Mouse (Mus musculus): ENCODE results near the gene Adprm. TPM values are rescaled to one million over a fixed set of nuclear protein-coding genes. Genes with fewer than 3 reads are reported as not detected.
A peak's percentile ranks its signal among the peaks of the same experiment; 100 is the strongest.

The Adprm gene
- polyA plus RNA-seq, 1 experiment from 2014 or later, result 28.5 TPM

- WGBS, result 35% methylated on average over 3 of the region's 3 CpGs
- Histone ChIP-seq H3K4me1 (no peaks in the 10 kb centered on the region), H3K4me2 (no peak overlapping the region), H3K9me3 (no peaks in the 10 kb centered on the region), H3K27ac (no peak overlapping the region), H3K9ac (no peak overlapping the region), H3K36me3 (no peaks in the 10 kb centered on the region), H3K4me3 (no peak overlapping the region), H3K27me3 (no peaks in the 10 kb centered on the region)
- no peak for ATAC-seq (ENCODE audit: borderline replicate concordance, extremely low read depth, low FRiP score, low TSS enrichment)
Measured at GRCm38 (mm10) chr11:67075036-67075435, 22.6 kb upstream of the Adprm start.

- no peak overlapping the region for H3K4me2 ChIP-seq
- H3K27me3 ChIP-seq, result no peaks in the 10 kb centered on the region
- H3K27ac ChIP-seq, result no peak overlapping the region
- WGBS, result 78% methylated on average over 15 of the region's 15 CpGs
- H3K36me3 ChIP-seq, result no peaks in the 10 kb centered on the region
- no peaks in the 10 kb centered on the region for H3K9me3 ChIP-seq
- no peak overlapping the region for H3K9ac ChIP-seq
- H3K4me3 ChIP-seq, result no peak overlapping the region
- no peak for ATAC-seq (ENCODE audit: borderline replicate concordance, extremely low read depth, low FRiP score, low TSS enrichment)
- no peaks in the 10 kb centered on the region for H3K4me1 ChIP-seq
Measured at GRCm38 (mm10) chr11:67072615-67073130, 20.3 kb upstream of the Adprm start.

- Histone ChIP-seq H3K4me2 (no peak overlapping the region), H3K9me3 (no peaks in the 10 kb centered on the region), H3K27me3 (no peaks in the 10 kb centered on the region), H3K9ac (no peak overlapping the region), H3K27ac (0 out of 2 replicates have a peak overlapping the region, but pooled peaks have one; percentile 20), H3K4me1 (no peaks in the 10 kb centered on the region), H3K36me3 (peaks cover 30% of the 10 kb centered on the region), H3K4me3 (no peak overlapping the region)
- 61% methylated on average over 3 of the region's 3 CpGs for WGBS
- no peak for ATAC-seq (ENCODE audit: borderline replicate concordance, extremely low read depth, low FRiP score, low TSS enrichment)
Measured at GRCm38 (mm10) chr11:67067741-67068140, 15.3 kb upstream of the Adprm start.

GRCm38 (mm10) chr11:67062726-67063125 is 10.3 kb upstream of the Adprm start:
- H3K4me3 ChIP-seq, result no peak overlapping the region
- H3K27me3 ChIP-seq, result no peaks in the 10 kb centered on the region
- H3K36me3 ChIP-seq, result peaks cover 66% of the 10 kb centered on the region
- no peak for ATAC-seq (ENCODE audit: borderline replicate concordance, extremely low read depth, low FRiP score, low TSS enrichment)
- H3K4me2 ChIP-seq, result no peak overlapping the region
- no peak overlapping the region for H3K9ac ChIP-seq
- no peaks in the 10 kb centered on the region for H3K4me1 ChIP-seq
- 92% methylated on average over 3 of the region's 3 CpGs for WGBS
- no peaks in the 10 kb centered on the region for H3K9me3 ChIP-seq
- no peak overlapping the region for H3K27ac ChIP-seq

- Histone ChIP-seq H3K9me3 (no peaks in the 10 kb centered on the region), H3K27ac (no peak overlapping the region), H3K4me2 (no peak overlapping the region), H3K9ac (no peak overlapping the region), H3K27me3 (no peaks in the 10 kb centered on the region), H3K36me3 (peaks cover 77% of the 10 kb centered on the region), H3K4me1 (no peaks in the 10 kb centered on the region), H3K4me3 (no peak overlapping the region)
- WGBS, result 83% methylated on average over 2 of the region's 2 CpGs
- ATAC-seq (ENCODE audit: borderline replicate concordance, extremely low read depth, low FRiP score, low TSS enrichment), result no peak
Measured at GRCm38 (mm10) chr11:67061311-67061710, 8.9 kb upstream of the Adprm start.

GRCm38 (mm10) chr11:67054754-67055365 is 2.5 kb upstream of the Adprm start:
- H3K9ac ChIP-seq, result no peak overlapping the region
- no peak overlapping the region for H3K27ac ChIP-seq
- no peaks in the 10 kb centered on the region for H3K27me3 ChIP-seq
- H3K4me1 ChIP-seq, result peaks cover 18% of the 10 kb centered on the region
- no peak overlapping the region for H3K4me3 ChIP-seq
- ATAC-seq (ENCODE audit: borderline replicate concordance, extremely low read depth, low FRiP score, low TSS enrichment), result no peak
- peaks cover 42% of the 10 kb centered on the region for H3K36me3 ChIP-seq
- 86% methylated on average over 8 of the region's 8 CpGs for WGBS
- no peaks in the 10 kb centered on the region for H3K9me3 ChIP-seq
- H3K4me2 ChIP-seq, result no peak overlapping the region

GRCm38 (mm10) chr11:67051676-67052320 is 596 bp downstream of the Adprm start:
- Histone ChIP-seq H3K9me3 (no peaks in the 10 kb centered on the region), H3K36me3 (peaks cover 14% of the 10 kb centered on the region), H3K4me1 (peaks cover 18% of the 10 kb centered on the region), H3K4me2 (peak overlapping the region; percentile 60), H3K4me3 (peak overlapping the region; percentile 99), H3K27ac (peak overlapping the region; percentile 84), H3K9ac (peak overlapping the region; percentile 95), H3K27me3 (no peaks in the 10 kb centered on the region)
- 6% methylated on average over 16 of the region's 16 CpGs for WGBS
- ATAC-seq (ENCODE audit: borderline replicate concordance, extremely low read depth, low FRiP score, low TSS enrichment), result no peak

GRCm38 (mm10) chr11:67049256-67049655 is 3.1 kb downstream of the Adprm start:
- H3K27me3 ChIP-seq, result no peaks in the 10 kb centered on the region
- H3K36me3 ChIP-seq, result 0 out of 2 replicates have a peak, but pooled peaks cover 6% of the 10 kb centered on the region
- 83% methylated on average over 3 of the region's 3 CpGs for WGBS

GRCm38 (mm10) chr11:67048496-67048895 is 3.9 kb downstream of the Adprm start:
- Histone ChIP-seq H3K27me3 (no peaks in the 10 kb centered on the region), H3K9ac (no peak overlapping the region), H3K4me2 (no peak overlapping the region), H3K4me1 (peaks cover 10% of the 10 kb centered on the region), H3K4me3 (no peak overlapping the region), H3K36me3 (0 out of 2 replicates have a peak, but pooled peaks cover 6% of the 10 kb centered on the region), H3K9me3 (no peaks in the 10 kb centered on the region), H3K27ac (no peak overlapping the region)
- WGBS, result 85% methylated on average over 8 of the region's 8 CpGs
- no peak for ATAC-seq (ENCODE audit: borderline replicate concordance, extremely low read depth, low FRiP score, low TSS enrichment)

More at GRCm38 (mm10) chr11:67049256-67049655, 3.1 kb downstream of the Adprm start:
- Histone ChIP-seq H3K4me2 (no peak overlapping the region), H3K9me3 (no peaks in the 10 kb centered on the region), H3K4me1 (peaks cover 17% of the 10 kb centered on the region), H3K9ac (no peak overlapping the region), H3K27ac (no peak overlapping the region), H3K4me3 (no peak overlapping the region)
- no peak for ATAC-seq (ENCODE audit: borderline replicate concordance, extremely low read depth, low FRiP score, low TSS enrichment)

GRCm38 (mm10) chr11:67047199-67047598 is 5.2 kb downstream of the Adprm start:
- WGBS, result 85% methylated on average over 5 of the region's 5 CpGs

GRCm38 (mm10) chr11:67044959-67045358 is 7.4 kb downstream of the Adprm start:
- Histone ChIP-seq H3K4me1 (no peaks in the 10 kb centered on the region), H3K4me2 (no peak overlapping the region), H3K27ac (no peak overlapping the region), H3K9me3 (no peaks in the 10 kb centered on the region), H3K9ac (no peak overlapping the region), H3K4me3 (no peak overlapping the region), H3K27me3 (no peaks in the 10 kb centered on the region), H3K36me3 (peaks cover 24% of the 10 kb centered on the region)
- no peak for ATAC-seq (ENCODE audit: borderline replicate concordance, extremely low read depth, low FRiP score, low TSS enrichment)
- 61% methylated on average over 6 of the region's 6 CpGs for WGBS

More at GRCm38 (mm10) chr11:67047199-67047598, 5.2 kb downstream of the Adprm start:
- no peak overlapping the region for H3K9ac ChIP-seq
- no peak overlapping the region for H3K4me3 ChIP-seq
- no peak overlapping the region for H3K27ac ChIP-seq
- H3K36me3 ChIP-seq, result peaks cover 6% of the 10 kb centered on the region; the same call in 1 of the 2 replicates
- ATAC-seq (ENCODE audit: borderline replicate concordance, extremely low read depth, low FRiP score, low TSS enrichment), result no peak
- peaks cover 5% of the 10 kb centered on the region; the same call in 1 of the 2 replicates for H3K4me1 ChIP-seq
- H3K27me3 ChIP-seq, result no peaks in the 10 kb centered on the region
- H3K4me2 ChIP-seq, result no peak overlapping the region
- no peaks in the 10 kb centered on the region for H3K9me3 ChIP-seq

GRCm38 (mm10) chr11:67043007-67043406 is 9.4 kb downstream of the Adprm start:
- H3K9me3 ChIP-seq, result no peaks in the 10 kb centered on the region
- no peak overlapping the region for H3K4me2 ChIP-seq
- ATAC-seq (ENCODE audit: borderline replicate concordance, extremely low read depth, low FRiP score, low TSS enrichment), result no peak
- no peaks in the 10 kb centered on the region for H3K4me1 ChIP-seq
- no peaks in the 10 kb centered on the region for H3K27me3 ChIP-seq
- no peak overlapping the region for H3K27ac ChIP-seq
- no peak overlapping the region for H3K4me3 ChIP-seq
- H3K9ac ChIP-seq, result no peak overlapping the region
- peaks cover 32% of the 10 kb centered on the region for H3K36me3 ChIP-seq
- 70% methylated on average over 8 of the region's 8 CpGs for WGBS

All from lung, embryonic 15.5 days (tissue).